Mouse (Mus musculus) midbrain, embryonic 13.5 days (tissue): ENCODE data around the gene Dnal1. TPM values are rescaled to one million over a fixed set of nuclear protein-coding genes. Genes with fewer than 3 reads are reported as not detected.

Source experiments
- ATAC-seq: fragments of 200-750 bp; cut with Nextera tagmentation; 2 replicates; pipeline ENCODE4 v1.8.0; 2017; ENCODE audit warnings: mild to moderate bottlenecking, moderate TSS enrichment, moderate library complexity
- H3K27ac ChIP-seq: fragments of 300-500 bp; sonication (generic); 2 replicates; pipeline ENCODE4 v1.5.1; 2015; ENCODE audit warnings: inconsistent platforms, mild to moderate bottlenecking, moderate library complexity
- H3K27me3 ChIP-seq: fragments of 300-500 bp; sonication (generic); 2 replicates; pipeline ENCODE4 v1.6.1; 2015; ENCODE audit warnings: mild to moderate bottlenecking, inconsistent platforms
- H3K36me3 ChIP-seq: fragments of 300-500 bp; sonication (generic); 2 replicates; pipeline ENCODE4 v1.6.1; 2015; ENCODE audit warnings: mild to moderate bottlenecking, inconsistent platforms
- H3K4me1 ChIP-seq: fragments of 300-500 bp; sonication (generic); replicated peaks from 2 replicates; pipeline ENCODE4 v1.6.1; 2015; ENCODE audit warnings: inconsistent platforms
- H3K4me2 ChIP-seq: fragments of 300-500 bp; sonication (generic); replicated peaks from 2 replicates; pipeline ENCODE4 v1.6.1; 2015; ENCODE audit warnings: moderate library complexity, mild to moderate bottlenecking, inconsistent platforms
- H3K4me3 ChIP-seq: fragments of 300-500 bp; sonication (generic); replicated peaks from 2 replicates; pipeline ENCODE4 v1.5.1; 2015; ENCODE audit warnings: mild to moderate bottlenecking, inconsistent platforms
- H3K9ac ChIP-seq: fragments of 300-500 bp; sonication (generic); replicated peaks from 2 replicates; pipeline ENCODE4 v1.6.1; 2015; ENCODE audit warnings: mild to moderate bottlenecking, inconsistent platforms
- H3K9me3 ChIP-seq: fragments of 300-500 bp; sonication (generic); 2 replicates; pipeline ENCODE4 v1.6.1; 2016; ENCODE audit warnings: mild to moderate bottlenecking, inconsistent platforms
- WGBS: fragments of 180-500 bp; shearing (Covaris S2); methylation state at CpG from one replicate; pipeline ENCODE4 v1.1.7; 2015; 5-methylcytosine and 5-hydroxymethylcytosine counted together
- polyA plus RNA-seq: library from polyadenylated mRNA; unstranded; fragments of >200 nt; fragmentation: Nextera tagmentation; extraction: Ambion mirVana; gene quantifications from 2 replicates; pipeline ENCODE4 v1.2.1, GENCODE M21; 2015

Gene Dnal1
- polyA plus RNA-seq, 1 experiment from 2014 or later, result 9.7 TPM

DNA sequence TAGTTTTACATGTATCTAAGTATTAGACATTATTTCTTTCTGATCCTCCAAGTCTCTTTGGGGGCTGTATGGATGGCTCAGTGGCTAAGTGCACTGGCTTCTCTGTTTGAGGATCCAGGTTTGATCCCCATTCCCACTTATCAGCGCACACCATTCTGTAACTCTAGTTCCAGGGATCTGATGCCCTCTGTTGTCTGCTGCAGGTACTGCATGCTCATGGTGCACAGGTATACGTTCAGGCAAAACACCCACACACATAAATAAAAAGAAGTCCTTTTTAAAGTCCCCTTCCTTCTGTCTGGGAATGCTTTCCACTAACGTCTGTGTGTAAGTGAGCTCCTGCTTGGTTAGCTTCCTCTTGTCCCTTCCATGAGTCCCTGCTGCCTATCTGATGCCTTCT lies 18.1 kb downstream of the Dnal1 start:
- H3K4me1 ChIP-seq, result no peaks in the 10 kb centered on the region
- H3K4me2 ChIP-seq, result no peak overlapping the region
- ATAC-seq, result no peak
- no peaks in the 10 kb centered on the region for H3K9me3 ChIP-seq
- no peak overlapping the region for H3K9ac ChIP-seq
- H3K27me3 ChIP-seq, result no peaks in the 10 kb centered on the region
- 68% methylated on average over 3 of the region's 3 CpGs for WGBS
- no peak overlapping the region for H3K4me3 ChIP-seq
- H3K27ac ChIP-seq, result no peak overlapping the region
- H3K36me3 ChIP-seq, result peaks cover 54% of the 10 kb centered on the region

GRCm38 (mm10) chr12:84137131-84137530 lies 23.0 kb downstream of the Dnal1 start:
- H3K4me1 ChIP-seq, result no peaks in the 10 kb centered on the region
- WGBS, result 90% methylated on average over 7 of the region's 7 CpGs

DNA sequence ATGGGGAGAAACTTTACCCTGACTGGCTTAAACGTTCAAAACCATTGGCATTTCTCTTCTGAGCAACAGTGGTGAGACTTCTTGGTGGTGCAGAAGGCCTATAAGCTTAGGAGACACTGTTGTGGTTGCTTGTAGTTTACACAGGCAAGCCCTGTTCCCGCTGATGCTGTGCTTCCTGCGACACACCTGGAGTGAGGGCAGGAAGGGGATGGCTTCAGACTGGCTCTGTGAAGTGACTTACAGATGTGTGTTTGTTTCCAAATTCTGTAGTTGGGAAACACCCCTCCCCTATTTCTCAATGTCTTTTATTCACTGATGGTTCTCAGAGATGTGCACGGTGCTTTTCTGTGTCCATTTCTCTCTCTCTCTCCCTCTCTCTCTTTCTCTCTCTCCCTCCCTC lies 26.0 kb downstream of the Dnal1 start:
- WGBS, result 75% methylated on average over 4 of the region's 4 CpGs
- no peak overlapping the region for H3K4me2 ChIP-seq
- ATAC-seq, result no peak
- H3K27me3 ChIP-seq, result no peaks in the 10 kb centered on the region
- H3K9ac ChIP-seq, result no peak overlapping the region
- H3K4me3 ChIP-seq, result no peak overlapping the region
- H3K36me3 ChIP-seq, result peaks cover 45% of the 10 kb centered on the region
- no peak overlapping the region for H3K27ac ChIP-seq
- no peaks in the 10 kb centered on the region for H3K4me1 ChIP-seq
- H3K9me3 ChIP-seq, result no peaks in the 10 kb centered on the region

More at GRCm38 (mm10) chr12:84137131-84137530, 23.0 kb downstream of the Dnal1 start:
- Histone ChIP-seq H3K36me3 (peaks cover 47% of the 10 kb centered on the region), H3K9ac (no peak overlapping the region), H3K4me3 (no peak overlapping the region), H3K9me3 (no peaks in the 10 kb centered on the region), H3K27ac (no peak overlapping the region), H3K27me3 (no peaks in the 10 kb centered on the region), H3K4me2 (no peak overlapping the region)
- no peak for ATAC-seq

- H3K4me3 ChIP-seq, result no peak overlapping the region
- no peak overlapping the region for H3K27ac ChIP-seq
- H3K4me1 ChIP-seq, result no peaks in the 10 kb centered on the region
- H3K27me3 ChIP-seq, result no peaks in the 10 kb centered on the region
- no peak overlapping the region for H3K9ac ChIP-seq
- no peaks in the 10 kb centered on the region for H3K9me3 ChIP-seq
- no peak overlapping the region for H3K4me2 ChIP-seq
- 90% methylated on average over 4 of the region's 4 CpGs for WGBS
- H3K36me3 ChIP-seq, result peaks cover 34% of the 10 kb centered on the region
- ATAC-seq, result no peak
Observed at GRCm38 (mm10) chr12:84141271-84141670, 27.1 kb downstream of the Dnal1 start.

DNA sequence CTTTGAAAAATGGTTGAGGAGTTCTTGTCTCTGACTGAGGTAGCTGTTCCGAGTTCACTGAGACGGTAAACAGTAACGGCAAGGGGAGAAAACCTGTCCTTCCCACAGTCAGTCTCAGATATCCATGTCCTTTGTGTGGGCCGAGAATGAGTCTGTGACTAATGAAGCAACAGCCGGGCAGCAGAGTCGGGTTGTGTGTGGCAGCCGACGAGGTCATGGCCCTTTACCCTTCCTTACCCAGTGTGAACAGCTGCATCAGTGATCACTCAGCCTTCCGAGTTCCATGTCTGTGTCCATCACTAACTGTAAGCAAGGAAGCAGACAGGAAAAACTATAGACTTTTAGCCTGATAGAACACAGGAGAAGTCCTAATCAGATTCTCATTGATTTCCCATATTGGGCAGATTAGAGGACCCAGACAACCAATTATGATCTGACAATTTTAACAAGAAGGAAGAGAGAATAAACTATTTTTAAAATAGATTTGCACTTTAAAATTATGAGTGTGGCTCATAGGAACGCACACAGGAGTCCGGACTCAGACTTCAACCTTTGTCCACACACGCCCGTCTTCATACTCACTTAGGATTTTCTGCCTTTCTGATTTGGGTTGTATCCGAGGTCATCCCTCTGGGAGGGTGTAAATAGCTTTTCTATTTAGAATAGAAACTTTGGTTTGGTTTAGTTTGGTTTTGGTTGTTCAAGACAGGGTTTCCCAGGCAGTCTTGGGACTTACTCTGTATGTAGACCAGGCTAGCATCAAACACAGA lies 28.3 kb downstream of the Dnal1 start:
- 54% methylated on average over 14 of the region's 14 CpGs for WGBS
- Histone ChIP-seq H3K4me3 (no peak overlapping the region), H3K4me2 (no peak overlapping the region), H3K4me1 (peaks cover 8% of the 10 kb centered on the region; the same call in 1 of the 2 replicates), H3K27me3 (no peaks in the 10 kb centered on the region), H3K9me3 (no peaks in the 10 kb centered on the region), H3K36me3 (peaks cover 22% of the 10 kb centered on the region), H3K9ac (no peak overlapping the region), H3K27ac (no peak overlapping the region)
- no peak for ATAC-seq

GRCm38 (mm10) chr12:84147954-84148621 lies 33.9 kb downstream of the Dnal1 start, which contains the start of gene Pnma1:
Gene Pnma1 (minus strand): TSS chr12:84148489.
- Histone ChIP-seq H3K27me3 (no peaks in the 10 kb centered on the region), H3K4me2 (peak within 1 kb of the TSS; percentile 75), H3K27ac (peak within 1 kb of the TSS; percentile 81), H3K4me1 (peaks cover 29% of the 10 kb centered on the region), H3K36me3 (peaks cover 15% of the 10 kb centered on the region), H3K9me3 (no peaks in the 10 kb centered on the region), H3K4me3 (peak within 1 kb of the TSS; percentile 60), H3K9ac (peak within 1 kb of the TSS; percentile 72)
- WGBS, result under 1% methylated on average over 50 of the region's 50 CpGs
- peak; percentile 96 for ATAC-seq

DNA sequence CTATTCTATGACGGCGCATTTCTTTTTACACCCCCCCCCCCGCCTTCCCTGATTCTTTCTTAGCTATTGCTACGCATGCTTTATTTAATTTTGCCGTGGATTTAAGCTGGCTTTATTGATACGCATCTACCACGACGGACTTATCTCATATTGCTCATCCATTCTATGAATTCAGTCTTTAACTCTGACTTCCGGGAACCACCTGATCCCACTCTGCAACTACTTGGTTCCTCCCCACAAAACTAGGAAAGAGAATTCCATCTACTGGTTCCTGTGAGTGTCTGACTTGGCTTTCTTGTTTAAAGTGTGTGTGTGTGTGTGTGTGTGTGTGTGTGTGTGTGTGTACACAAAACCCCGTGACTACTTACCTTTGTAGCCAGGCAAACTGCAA lies 34.5 kb downstream of the Dnal1 start:
- H3K27me3 ChIP-seq, result no peaks in the 10 kb centered on the region
- peaks cover 29% of the 10 kb centered on the region for H3K4me1 ChIP-seq
- no peak; the same call in 1 of the 2 replicates for ATAC-seq
- peak overlapping the region; percentile 72; the same call in 1 of the 2 replicates for H3K9ac ChIP-seq
- peak overlapping the region; percentile 60 for H3K4me3 ChIP-seq
- no peaks in the 10 kb centered on the region for H3K9me3 ChIP-seq
- H3K36me3 ChIP-seq, result peaks cover 21% of the 10 kb centered on the region
- H3K27ac ChIP-seq, result peak overlapping the region; percentile 81
- 3% methylated on average over 10 of the region's 10 CpGs for WGBS
- peak overlapping the region; percentile 75 for H3K4me2 ChIP-seq

DNA sequence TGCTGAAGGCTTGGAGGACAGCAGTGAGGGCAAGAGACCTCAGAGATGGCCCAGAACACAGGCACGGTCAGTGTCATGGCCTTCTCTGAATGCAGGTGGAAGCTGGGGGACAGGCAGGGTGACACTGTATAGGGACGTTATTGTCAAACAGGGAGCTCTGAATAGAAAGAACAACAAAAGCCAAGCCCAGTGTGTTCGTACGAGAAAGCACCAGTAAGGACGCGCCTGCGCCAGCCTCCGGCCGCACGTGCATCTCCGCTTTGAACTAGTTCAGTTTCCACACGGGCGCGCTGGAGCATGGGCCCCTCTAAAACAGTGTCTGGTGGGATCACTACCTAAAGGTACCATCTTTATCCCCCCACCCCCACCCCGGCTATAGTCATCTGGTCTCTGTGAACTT lies 35.8 kb downstream of the Dnal1 start:
- Histone ChIP-seq H3K4me2 (peak overlapping the region; percentile 32), H3K9me3 (no peaks in the 10 kb centered on the region), H3K4me3 (no peak overlapping the region), H3K36me3 (peaks cover 26% of the 10 kb centered on the region), H3K9ac (0 out of 2 replicates have a peak overlapping the region, but pooled peaks have one; percentile 32), H3K27ac (no peak overlapping the region), H3K4me1 (peaks cover 29% of the 10 kb centered on the region), H3K27me3 (no peaks in the 10 kb centered on the region)
- 52% methylated on average over 15 of the region's 15 CpGs for WGBS
- ATAC-seq, result no peak

- no peak for ATAC-seq
- peaks cover 29% of the 10 kb centered on the region for H3K4me1 ChIP-seq
- H3K4me3 ChIP-seq, result no peak overlapping the region
- no peak overlapping the region for H3K27ac ChIP-seq
- H3K36me3 ChIP-seq, result peaks cover 34% of the 10 kb centered on the region
- WGBS, result 73% methylated on average over 6 of the region's 6 CpGs
- H3K4me2 ChIP-seq, result no peak overlapping the region
- no peak overlapping the region for H3K9ac ChIP-seq
- H3K9me3 ChIP-seq, result no peaks in the 10 kb centered on the region
- H3K27me3 ChIP-seq, result no peaks in the 10 kb centered on the region
Observed at GRCm38 (mm10) chr12:84150976-84151375, 36.8 kb downstream of the Dnal1 start.

- no peak for ATAC-seq
- peaks cover 44% of the 10 kb centered on the region for H3K36me3 ChIP-seq
- no peaks in the 10 kb centered on the region for H3K9me3 ChIP-seq
Observed at GRCm38 (mm10) chr12:84151911-84152310, 37.7 kb downstream of the Dnal1 start.

GRCm38 (mm10) chr12:84152352-84153190 lies 38.4 kb downstream of the Dnal1 start:
- Histone ChIP-seq H3K4me2 (no peak overlapping the region), H3K9ac (no peak overlapping the region), H3K27ac (no peak overlapping the region), H3K27me3 (no peaks in the 10 kb centered on the region), H3K36me3 (peaks cover 50% of the 10 kb centered on the region), H3K4me3 (no peak overlapping the region), H3K9me3 (no peaks in the 10 kb centered on the region), H3K4me1 (peaks cover 20% of the 10 kb centered on the region)
- 80% methylated on average over 32 of the region's 32 CpGs for WGBS
- no peak for ATAC-seq

More at GRCm38 (mm10) chr12:84151911-84152310, 37.7 kb downstream of the Dnal1 start:
- no peak overlapping the region for H3K4me3 ChIP-seq
- no peak overlapping the region for H3K4me2 ChIP-seq
- peaks cover 25% of the 10 kb centered on the region for H3K4me1 ChIP-seq
- no peak overlapping the region for H3K27ac ChIP-seq
- no peak overlapping the region for H3K9ac ChIP-seq
- no peaks in the 10 kb centered on the region for H3K27me3 ChIP-seq
- WGBS, result 92% methylated on average over 10 of the region's 10 CpGs
